Mouse (Mus musculus): ENCODE measurements around the gene Sec13. TPM values are rescaled to one million over a fixed set of nuclear protein-coding genes. Genes with fewer than 3 reads are reported as not detected.

Sec13 gene
- polyA plus RNA-seq (2015; fragmentation: Nextera tagmentation; extraction: Ambion mirVana): 268 and 273 TPM in 2 replicates

- Histone ChIP-seq H3K9me3 (replicated peaks) (no peaks in the 10 kb centered on the region), H3K4me2 (peak within 1 kb of the TSS; percentile 82), H3K9ac (peak within 1 kb of the TSS; percentile 87), H3K36me3 (peaks cover 27% of the 10 kb centered on the region), H3K4me3 (replicated peaks) (peak within 1 kb of the TSS; percentile 93), H3K27ac (peak within 1 kb of the TSS; percentile 72; the same call in 1 of the 2 replicates), H3K4me1 (peaks cover 14% of the 10 kb centered on the region), H3K27me3 (no peaks in the 10 kb centered on the region)
- ATAC-seq (replicated peaks; ENCODE audit: low FRiP score): peak; percentile 69
- 7% methylated on average over 41 of the region's 41 CpGs for WGBS
Observed at GRCm38 (mm10) chr6:113740236-113741217, at the start of gene Sec13. TSS of gene Sec13 (minus strand) at chr6:113740743.

GRCm38 (mm10) chr6:113787459-113787968 lies 47.0 kb upstream of the Sec13 start:
- H3K9ac ChIP-seq: no peak overlapping the region
- H3K4me2 ChIP-seq: no peak overlapping the region
- 18% methylated on average over 6 of the region's 6 CpGs for WGBS
- H3K9me3 ChIP-seq (replicated peaks): no peaks in the 10 kb centered on the region
- peaks cover 11% of the 10 kb centered on the region for H3K4me1 ChIP-seq
- H3K4me3 ChIP-seq (replicated peaks): no peak overlapping the region
- ATAC-seq (replicated peaks; ENCODE audit: low FRiP score): peak; percentile 54
- H3K27me3 ChIP-seq: peaks cover 4% of the 10 kb centered on the region; the same call in 1 of the 2 replicates
- no peaks in the 10 kb centered on the region for H3K36me3 ChIP-seq
- no peak overlapping the region for H3K27ac ChIP-seq

- no peaks in the 10 kb centered on the region for H3K27me3 ChIP-seq
- H3K4me1 ChIP-seq: peaks cover 11% of the 10 kb centered on the region
- H3K9me3 ChIP-seq (replicated peaks): no peaks in the 10 kb centered on the region
- 85% methylated on average over 7 of the region's 7 CpGs for WGBS
- no peak for ATAC-seq (replicated peaks; ENCODE audit: low FRiP score)
- no peak overlapping the region for H3K27ac ChIP-seq
- no peak overlapping the region for H3K4me2 ChIP-seq
- no peaks in the 10 kb centered on the region for H3K36me3 ChIP-seq
- no peak overlapping the region for H3K9ac ChIP-seq
- no peak overlapping the region for H3K4me3 ChIP-seq (replicated peaks)
Observed at GRCm38 (mm10) chr6:113785658-113786057, 45.1 kb upstream of the Sec13 start.

GRCm38 (mm10) chr6:113778229-113778753 lies 37.7 kb upstream of the Sec13 start:
- H3K27me3 ChIP-seq: no peaks in the 10 kb centered on the region
- no peaks in the 10 kb centered on the region for H3K9me3 ChIP-seq (replicated peaks)
- no peak overlapping the region for H3K4me3 ChIP-seq (replicated peaks)
- no peak overlapping the region for H3K27ac ChIP-seq
- no peaks in the 10 kb centered on the region for H3K4me1 ChIP-seq
- 52% methylated on average over 7 of the region's 7 CpGs for WGBS
- H3K4me2 ChIP-seq: no peak overlapping the region
- no peaks in the 10 kb centered on the region for H3K36me3 ChIP-seq
- H3K9ac ChIP-seq: no peak overlapping the region
- no peak for ATAC-seq (replicated peaks; ENCODE audit: low FRiP score)

GRCm38 (mm10) chr6:113768804-113769203 lies 28.3 kb upstream of the Sec13 start:
- H3K9ac ChIP-seq: no peak overlapping the region
- H3K4me1 ChIP-seq: no peaks in the 10 kb centered on the region
- no peaks in the 10 kb centered on the region for H3K27me3 ChIP-seq
- ATAC-seq (replicated peaks; ENCODE audit: low FRiP score): no peak
- H3K4me2 ChIP-seq: no peak overlapping the region
- no peak overlapping the region for H3K4me3 ChIP-seq (replicated peaks)
- 52% methylated on average over 11 of the region's 11 CpGs for WGBS
- no peaks in the 10 kb centered on the region for H3K9me3 ChIP-seq (replicated peaks)
- H3K36me3 ChIP-seq: no peaks in the 10 kb centered on the region
- H3K27ac ChIP-seq: no peak overlapping the region

- Histone ChIP-seq H3K27ac (no peak overlapping the region), H3K9ac (no peak overlapping the region), H3K36me3 (no peaks in the 10 kb centered on the region), H3K27me3 (0 out of 2 replicates have a peak, but pooled peaks cover 4% of the 10 kb centered on the region), H3K4me3 (replicated peaks) (no peak overlapping the region), H3K9me3 (replicated peaks) (no peaks in the 10 kb centered on the region), H3K4me2 (no peak overlapping the region), H3K4me1 (no peaks in the 10 kb centered on the region)
- no peak; the same call in 1 of the 2 replicates for ATAC-seq (replicated peaks; ENCODE audit: low FRiP score)
- 26% methylated on average over 7 of the region's 7 CpGs for WGBS
Observed at GRCm38 (mm10) chr6:113761644-113762043, 21.1 kb upstream of the Sec13 start.

GRCm38 (mm10) chr6:113749119-113749685 lies 8.7 kb upstream of the Sec13 start:
- no peak overlapping the region for H3K4me2 ChIP-seq
- H3K27ac ChIP-seq: no peak overlapping the region
- H3K9ac ChIP-seq: no peak overlapping the region
- peaks cover 26% of the 10 kb centered on the region for H3K27me3 ChIP-seq
- no peak overlapping the region for H3K4me3 ChIP-seq (replicated peaks)
- H3K36me3 ChIP-seq: no peaks in the 10 kb centered on the region
- 0 out of 2 replicates have a peak, but pooled peaks cover 3% of the 10 kb centered on the region for H3K4me1 ChIP-seq
- WGBS: 58% methylated on average over 17 of the region's 17 CpGs
- no peaks in the 10 kb centered on the region for H3K9me3 ChIP-seq (replicated peaks)
- ATAC-seq (replicated peaks; ENCODE audit: low FRiP score): no peak

- ATAC-seq (replicated peaks; ENCODE audit: low FRiP score): no peak
- WGBS: 42% methylated on average over 26 of the region's 26 CpGs
- H3K4me2 ChIP-seq: peak overlapping the region; percentile 43
Observed at GRCm38 (mm10) chr6:113748351-113748750, 7.8 kb upstream of the Sec13 start.

GRCm38 (mm10) chr6:113747284-113747683 lies 6.7 kb upstream of the Sec13 start:
- Histone ChIP-seq H3K27ac (no peak overlapping the region), H3K36me3 (no peaks in the 10 kb centered on the region), H3K4me2 (no peak overlapping the region), H3K9me3 (replicated peaks) (no peaks in the 10 kb centered on the region), H3K9ac (no peak overlapping the region), H3K4me1 (0 out of 2 replicates have a peak, but pooled peaks cover 3% of the 10 kb centered on the region), H3K27me3 (peaks cover 26% of the 10 kb centered on the region), H3K4me3 (replicated peaks) (no peak overlapping the region)
- no peak for ATAC-seq (replicated peaks; ENCODE audit: low FRiP score)
- WGBS: 84% methylated on average over 14 of the region's 14 CpGs

More at GRCm38 (mm10) chr6:113748351-113748750, 7.8 kb upstream of the Sec13 start:
- Histone ChIP-seq H3K27me3 (peaks cover 26% of the 10 kb centered on the region), H3K4me3 (replicated peaks) (peak overlapping the region; percentile 9), H3K4me1 (0 out of 2 replicates have a peak, but pooled peaks cover 3% of the 10 kb centered on the region), H3K27ac (no peak overlapping the region), H3K9me3 (replicated peaks) (no peaks in the 10 kb centered on the region), H3K9ac (no peak overlapping the region), H3K36me3 (no peaks in the 10 kb centered on the region)

- H3K9me3 ChIP-seq (replicated peaks): no peaks in the 10 kb centered on the region
- H3K4me2 ChIP-seq: no peak overlapping the region
- H3K4me1 ChIP-seq: peaks cover 6% of the 10 kb centered on the region; the same call in 1 of the 2 replicates
- peaks cover 26% of the 10 kb centered on the region for H3K27me3 ChIP-seq
- H3K27ac ChIP-seq: no peak overlapping the region
- no peaks in the 10 kb centered on the region for H3K36me3 ChIP-seq
- no peak for ATAC-seq (replicated peaks; ENCODE audit: low FRiP score)
- no peak overlapping the region for H3K4me3 ChIP-seq (replicated peaks)
- no peak overlapping the region for H3K9ac ChIP-seq
Observed at GRCm38 (mm10) chr6:113745117-113745516, 4.6 kb upstream of the Sec13 start.

GRCm38 (mm10) chr6:113743111-113743510 lies 2.6 kb upstream of the Sec13 start:
- H3K36me3 ChIP-seq: peaks cover 3% of the 10 kb centered on the region; the same call in 1 of the 2 replicates
- H3K27ac ChIP-seq: no peak overlapping the region
- no peak overlapping the region for H3K4me3 ChIP-seq (replicated peaks)
- ATAC-seq (replicated peaks; ENCODE audit: low FRiP score): no peak
- H3K27me3 ChIP-seq: 0 out of 2 replicates have a peak, but pooled peaks cover 8% of the 10 kb centered on the region
- no peak overlapping the region for H3K9ac ChIP-seq
- 39% methylated on average over 1 of the region's 1 CpGs for WGBS
- H3K4me1 ChIP-seq: peaks cover 14% of the 10 kb centered on the region
- no peak overlapping the region for H3K4me2 ChIP-seq
- no peaks in the 10 kb centered on the region for H3K9me3 ChIP-seq (replicated peaks)

All from kidney, embryonic 15.5 days (tissue).